Mouse (Mus musculus) mature B cell (primary cell): Measurements from ENCODE around the gene Tdrd6.

Experiments
- in situ Hi-C: fragments of 300-500 bp; cut with MboI; formaldehyde crosslinking; loops from 2 replicates; pipeline ENCODE4 v1.14.3; 2019

The Tdrd6 gene

DNA sequence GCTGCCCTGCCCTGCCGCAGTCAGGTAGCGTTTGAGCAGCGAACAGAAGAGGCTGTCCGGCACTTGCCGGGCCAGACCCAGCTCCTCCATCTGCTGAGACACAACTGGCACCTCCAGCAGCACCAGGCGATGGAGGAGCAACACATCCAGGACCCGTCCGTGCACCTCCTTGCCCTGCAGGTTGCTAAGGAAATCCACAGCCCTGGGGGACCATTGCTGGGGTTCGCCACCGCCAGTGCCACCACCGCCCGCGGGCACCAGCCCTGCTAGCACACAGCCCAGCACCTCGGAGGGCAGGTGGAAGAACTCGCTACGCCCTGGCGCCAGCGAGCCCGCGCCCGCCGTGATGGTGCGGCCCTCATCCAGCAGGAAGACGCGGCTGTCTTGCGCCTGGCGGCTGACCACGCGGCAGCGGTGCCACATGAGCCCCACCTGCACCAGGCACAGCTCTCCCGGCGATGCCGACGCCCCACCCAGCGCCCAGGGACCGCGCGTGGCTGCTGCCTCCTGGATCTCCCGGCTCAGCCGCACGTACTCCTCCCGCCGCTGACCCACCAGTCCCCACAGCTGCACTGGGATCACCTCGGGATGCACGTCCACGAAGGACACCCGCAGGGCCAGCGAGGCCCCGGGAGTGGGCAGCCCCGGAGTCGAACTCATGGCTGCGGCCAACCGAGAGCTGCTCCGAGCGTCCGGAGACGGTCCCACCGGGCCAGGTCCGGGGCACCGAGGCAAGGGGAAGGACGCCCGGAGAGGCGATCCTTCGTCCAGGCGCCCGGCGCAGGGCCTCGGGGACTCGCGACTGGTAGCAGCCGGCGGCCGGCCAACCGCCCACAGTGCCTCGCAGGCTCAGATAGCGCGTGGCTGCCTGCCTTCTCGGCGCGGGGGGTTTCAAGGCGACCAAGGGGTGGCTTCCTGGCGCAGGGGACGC lies at the start of gene Tdrd6:
Gene Tdrd6 (minus strand): TSS at position 804 of the 931 bp plus-strand sequence.
- in situ Hi-C loops, result no loop called here

GRCm38 (mm10) chr17:43677317-43677716 lies 47.2 kb upstream of the Tdrd6 start:
- in situ Hi-C loops, result no loop called here

GRCm38 (mm10) chr17:43676241-43676640 lies 46.1 kb upstream of the Tdrd6 start:
- in situ Hi-C loops, result no loop called here

GRCm38 (mm10) chr17:43675228-43675627 lies 45.1 kb upstream of the Tdrd6 start:
- in situ Hi-C loops, result no loop called here

DNA sequence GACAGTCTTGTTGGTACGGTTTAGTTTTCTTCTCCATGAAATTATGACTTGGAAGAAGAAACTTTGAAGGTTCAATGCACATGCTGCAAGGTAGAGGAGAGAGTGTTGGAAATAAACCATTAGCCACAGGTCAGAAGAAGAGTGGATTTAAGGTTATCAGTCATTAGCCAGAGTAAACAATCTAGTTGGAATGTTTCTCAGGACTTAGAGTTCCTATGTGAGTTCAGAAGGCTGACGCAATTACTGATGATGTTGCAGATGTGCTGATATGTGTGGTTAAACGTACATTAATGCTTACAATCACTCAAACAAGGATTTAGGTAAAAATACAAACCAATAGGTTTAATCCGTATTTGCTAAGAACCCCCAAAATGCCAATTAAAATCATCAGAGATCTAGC lies 41.8 kb upstream of the Tdrd6 start:
- in situ Hi-C loops, result no loop called here

GRCm38 (mm10) chr17:43669145-43669695 lies 39.1 kb upstream of the Tdrd6 start:
- in situ Hi-C loops, result no loop called here

DNA sequence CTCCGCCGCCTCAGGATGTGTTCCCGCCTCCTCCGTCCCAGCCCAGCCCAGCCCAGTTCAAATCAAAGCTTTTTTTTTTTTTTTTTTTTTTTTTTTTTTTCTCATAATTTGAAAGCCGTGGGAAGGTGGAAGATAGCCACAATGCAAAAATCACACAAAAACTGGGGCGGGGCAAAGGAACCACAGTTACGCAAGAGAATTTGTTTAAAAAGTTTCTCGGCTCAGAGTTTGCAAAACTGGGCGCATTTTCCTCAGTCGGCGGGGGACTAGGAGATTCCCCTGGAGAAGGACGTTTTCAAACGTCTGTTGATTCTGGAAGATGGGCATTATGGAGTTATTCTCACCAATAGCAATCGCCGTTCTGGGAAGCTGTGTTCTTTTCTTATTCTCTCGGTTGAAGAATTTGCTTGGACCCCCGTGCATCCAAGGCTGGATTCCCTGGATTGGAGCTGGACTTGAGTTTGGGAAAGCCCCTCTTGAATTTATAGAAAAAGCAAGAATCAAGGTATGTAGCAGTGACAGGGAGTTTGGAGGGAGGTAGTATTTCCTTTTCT lies 37.3 kb upstream of the Tdrd6 start, which contains the start of gene Cyp39a1:
Gene Cyp39a1 (plus strand): TSS at position 136 of the 554 bp plus-strand sequence.
- in situ Hi-C loops, result no loop called here

GRCm38 (mm10) chr17:43666576-43667289 lies 36.6 kb upstream of the Tdrd6 start, which contains the start of gene Slc25a27:
Gene Slc25a27, minus strand, starts transcription at chr17:43667214.
- in situ Hi-C loops, result no loop called here

GRCm38 (mm10) chr17:43651314-43652046 lies 21.4 kb upstream of the Tdrd6 start:
- in situ Hi-C loops, result no loop called here

DNA sequence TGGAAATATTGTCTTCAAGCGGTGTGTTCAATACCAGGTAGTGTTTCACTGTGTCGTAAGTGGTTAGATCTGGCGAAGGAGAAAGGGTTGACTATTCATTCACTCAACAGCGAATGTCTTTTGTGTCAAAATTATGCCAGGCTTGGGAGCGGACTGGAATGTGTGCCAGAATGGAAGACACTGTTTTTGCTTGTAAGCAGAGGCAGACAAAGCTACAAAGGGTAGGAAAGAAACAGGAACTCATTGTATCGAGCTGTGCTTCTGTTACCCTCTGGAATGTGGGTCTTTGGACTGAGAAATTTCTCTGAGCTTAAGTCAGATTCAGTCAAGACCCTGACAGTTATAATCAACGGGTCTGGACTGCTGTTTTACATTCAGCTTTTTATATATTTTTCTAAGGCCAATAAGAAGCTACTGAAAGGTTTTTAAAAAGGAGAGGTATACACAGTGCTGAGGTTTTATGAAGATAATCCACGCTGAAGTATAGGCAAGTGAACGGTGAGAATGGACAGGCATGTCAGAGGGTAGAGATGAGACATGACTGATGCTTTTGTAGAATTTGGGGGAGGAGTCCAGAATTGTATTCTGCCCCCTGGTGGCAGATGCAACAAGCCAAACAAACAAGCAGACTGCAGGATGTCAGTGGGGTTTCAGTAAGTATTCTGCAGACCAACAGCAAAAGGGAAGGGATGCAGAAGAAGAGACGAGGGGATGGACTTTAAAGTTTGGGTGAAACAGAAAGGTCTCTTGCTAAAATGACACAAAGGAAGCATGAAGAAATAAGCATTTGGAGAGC lies 19.7 kb upstream of the Tdrd6 start:
- in situ Hi-C loops, result no loop called here

GRCm38 (mm10) chr17:43646925-43647324 lies 16.8 kb upstream of the Tdrd6 start:
- in situ Hi-C loops, result no loop called here

GRCm38 (mm10) chr17:43645136-43645535 lies 15.0 kb upstream of the Tdrd6 start:
- in situ Hi-C loops, result no loop called here

DNA sequence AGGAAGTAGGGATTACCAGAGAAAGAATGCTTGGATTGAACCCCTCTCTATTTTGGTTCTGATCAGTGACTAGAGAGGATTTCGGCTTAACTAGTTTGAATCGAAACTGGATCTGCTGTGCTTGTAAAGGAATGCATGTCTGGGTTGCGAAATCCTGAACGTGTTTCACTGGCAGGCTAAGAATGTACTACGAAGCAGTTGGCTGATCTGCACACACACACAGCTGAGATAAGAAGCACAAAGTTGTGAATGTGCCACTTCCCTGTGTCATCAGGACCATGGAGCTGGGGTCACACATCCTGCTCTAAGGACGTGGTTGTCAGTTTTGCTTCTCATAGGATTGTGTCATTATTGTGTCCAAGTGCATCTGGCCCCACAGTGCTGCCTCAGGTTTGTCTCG lies 14.3 kb upstream of the Tdrd6 start:
- in situ Hi-C loops, result no loop called here

DNA sequence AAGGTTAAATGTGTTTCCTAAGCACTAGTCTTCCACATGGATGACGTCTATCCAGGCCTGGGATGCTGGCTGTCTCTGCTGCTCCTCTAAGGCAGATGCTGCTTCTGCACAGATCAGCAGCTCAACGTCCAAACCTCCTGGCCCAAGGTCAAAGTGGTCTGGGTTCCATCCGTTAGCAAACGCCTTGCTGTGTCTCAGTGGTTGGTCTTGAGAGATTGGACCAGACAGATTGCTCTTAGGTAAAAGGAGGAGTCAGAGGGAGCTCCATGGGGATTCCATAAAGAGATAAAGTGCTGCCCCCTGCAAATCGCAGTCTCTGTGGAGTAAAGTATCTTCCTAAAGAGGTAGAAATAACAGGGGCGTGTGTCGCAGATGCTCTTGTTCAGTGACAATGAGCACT lies 13.1 kb upstream of the Tdrd6 start:
- in situ Hi-C loops, result no loop called here

- in situ Hi-C loops, result no loop called here
Measured at GRCm38 (mm10) chr17:43640825-43641224, 10.7 kb upstream of the Tdrd6 start.

DNA sequence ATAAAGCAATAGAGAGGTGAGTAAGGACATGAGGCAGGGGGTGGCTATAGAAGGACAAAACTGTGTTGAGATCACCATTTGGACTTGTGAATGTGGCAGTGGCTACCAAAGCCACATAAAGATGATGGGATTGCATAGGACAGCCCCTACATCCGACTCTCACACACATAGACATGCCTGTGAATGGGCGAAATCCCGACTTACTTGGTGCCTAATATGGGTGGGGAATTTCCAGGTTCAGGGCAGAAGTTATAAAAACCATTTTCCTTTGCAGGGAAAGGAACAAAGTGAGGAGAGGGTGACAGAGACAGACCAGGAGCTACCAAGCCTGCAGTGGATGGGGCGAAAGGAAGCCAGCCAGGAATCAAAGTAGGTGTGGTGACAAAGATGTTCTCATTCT lies 7.0 kb upstream of the Tdrd6 start:
- in situ Hi-C loops, result no loop called here

GRCm38 (mm10) chr17:43630427-43630760 lies 295 bp upstream of the Tdrd6 start:
- in situ Hi-C loops, result no loop called here

DNA sequence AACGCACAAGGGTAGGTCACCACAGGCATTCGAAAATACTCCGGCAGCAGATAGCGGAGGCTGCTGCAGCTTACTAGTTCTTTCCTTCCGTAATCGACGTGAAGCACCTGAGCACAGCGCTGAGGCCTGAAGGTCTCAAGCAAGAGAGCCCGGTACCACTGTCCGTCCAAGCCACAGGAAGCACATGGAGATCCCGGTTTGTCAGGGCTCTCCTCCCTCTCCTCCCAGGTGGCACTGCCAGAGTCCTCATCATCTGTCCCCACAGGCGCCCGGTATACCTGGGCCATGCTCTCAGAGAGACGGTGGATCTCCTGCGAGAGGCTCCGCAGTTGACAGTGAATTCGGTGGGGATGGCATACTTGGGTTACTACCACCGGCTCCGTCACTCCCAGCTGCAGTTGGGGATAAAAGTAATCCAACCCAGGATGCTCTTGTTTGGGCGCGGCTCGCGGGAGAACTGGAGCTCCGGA lies 1.0 kb downstream of the Tdrd6 start:
- in situ Hi-C loops, result no loop called here

- in situ Hi-C loops, result no loop called here
Measured at GRCm38 (mm10) chr17:43628246-43628645, 1.9 kb downstream of the Tdrd6 start.

DNA sequence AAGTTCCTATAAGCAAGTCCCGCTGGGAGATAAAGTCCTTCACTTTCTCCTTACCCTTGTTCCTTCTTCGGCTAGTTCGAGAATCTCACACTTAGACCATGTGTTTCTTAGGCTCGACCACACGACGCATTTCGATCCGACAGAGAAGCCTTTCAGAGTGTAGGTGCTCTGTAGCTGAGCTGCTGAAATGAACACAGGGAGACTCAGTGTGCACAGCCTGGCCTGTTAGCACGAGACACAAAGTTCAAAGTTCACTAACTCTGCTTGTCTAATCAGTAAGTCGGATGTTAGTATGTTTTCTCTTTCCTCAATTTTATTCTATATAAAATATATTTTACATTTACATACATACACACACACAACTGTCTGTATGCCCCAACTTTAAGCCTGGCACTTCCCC lies 8.0 kb downstream of the Tdrd6 start:
- in situ Hi-C loops, result loop anchor here (25.0 kb wide), 1 partner anchor 360 kb away; the partner anchor contains the start of gene Adgrf1
